Mouse (Mus musculus) intestine, embryonic 14.5 days (tissue): Measurements from ENCODE around the gene Slc12a1. TPM values are rescaled to one million over a fixed set of nuclear protein-coding genes. Genes with fewer than 3 reads are reported as not detected.
A peak's percentile ranks its signal among the peaks of the same experiment; 100 is the strongest.

Experiments
- ATAC-seq: fragments of 200-750 bp; cut with Nextera tagmentation; replicated peaks from 2 replicates; pipeline ENCODE4 v1.8.0; 2017; ENCODE audit warnings: low read depth, moderate number of reproducible peaks, moderate TSS enrichment, moderate library complexity; ENCODE audit not compliant: low FRiP score, low TSS enrichment
- DNase-seq: peaks from one replicate; pipeline ENCODE4 v3.0.0-alpha.2; 2018; ENCODE audit warnings: low spot score
- H3K27ac ChIP-seq: fragments of 300-500 bp; sonication (generic); 2 replicates; pipeline ENCODE4 v1.5.1; 2014; ENCODE audit warnings: low read depth, mild to moderate bottlenecking, control low read depth
- H3K27me3 ChIP-seq: fragments of 300-500 bp; sonication (generic); replicated peaks from 2 replicates; pipeline ENCODE4 v1.6.1; 2014; ENCODE audit warnings: low read length, control low read depth; ENCODE audit not compliant: control insufficient read depth, insufficient read depth
- H3K36me3 ChIP-seq: fragments of 300-500 bp; sonication (generic); 2 replicates; pipeline ENCODE4 v1.6.1; 2014; ENCODE audit warnings: low read length, control low read depth; ENCODE audit not compliant: control insufficient read depth, insufficient read depth
- H3K4me1 ChIP-seq: fragments of 300-500 bp; sonication (generic); replicated peaks from 2 replicates; pipeline ENCODE4 v1.6.1; 2014; ENCODE audit warnings: low read length, control low read depth, mixed read lengths; ENCODE audit not compliant: control insufficient read depth, insufficient read depth
- H3K4me2 ChIP-seq: fragments of 300-500 bp; sonication (generic); 2 replicates; pipeline ENCODE4 v1.6.1; 2014; ENCODE audit warnings: low read length
- H3K4me3 ChIP-seq: fragments of 300-500 bp; sonication (generic); 2 replicates; pipeline ENCODE4 v1.5.1; 2014; ENCODE audit warnings: low read depth, low read length, control low read depth, mixed read lengths
- H3K9ac ChIP-seq: fragments of 300-500 bp; sonication (generic); 2 replicates; pipeline ENCODE4 v1.6.1; 2014; ENCODE audit warnings: mild to moderate bottlenecking, low read length
- H3K9me3 ChIP-seq: fragments of 300-500 bp; sonication (generic); 2 replicates; pipeline ENCODE4 v1.6.1; 2016; ENCODE audit warnings: low read length, control low read depth; ENCODE audit not compliant: control insufficient read depth
- WGBS: fragments of 180-500 bp; shearing (Covaris S2); extraction: QIAGEN DNeasy Blood & Tissue Kit; methylation state at CpG from one replicate; pipeline ENCODE4 v1.1.7; 2014; 5-methylcytosine and 5-hydroxymethylcytosine counted together
- polyA plus RNA-seq: library from polyadenylated mRNA; unstranded; fragments of >200 nt; fragmentation: Nextera tagmentation; extraction: Ambion mirVana; gene quantifications from 2 replicates; pipeline ENCODE4 v1.2.1, GENCODE M21; 2014

Slc12a1 gene
- polyA plus RNA-seq, 1 experiment from 2014 or later, result not detected

- peaks cover 11% of the 10 kb centered on the region for H3K36me3 ChIP-seq
- WGBS, result 61% methylated on average over 3 of the region's 3 CpGs
- no peak overlapping the region for H3K4me2 ChIP-seq
- H3K9me3 ChIP-seq, result no peaks in the 10 kb centered on the region
- H3K4me3 ChIP-seq, result no peak overlapping the region
- no peak for ATAC-seq
- peaks cover 9% of the 10 kb centered on the region; the same call in 1 of the 2 replicates for H3K4me1 ChIP-seq
- no peaks in the 10 kb centered on the region for H3K27me3 ChIP-seq
- no peak for DNase-seq
- H3K27ac ChIP-seq, result no peak overlapping the region
- H3K9ac ChIP-seq, result no peak overlapping the region
Measured at GRCm38 (mm10) chr2:125245545-125246285, 93.4 kb downstream of the Slc12a1 start.

- Histone ChIP-seq H3K9ac (peak overlapping the region; percentile 84), H3K36me3 (peaks cover 21% of the 10 kb centered on the region), H3K4me2 (peak overlapping the region; percentile 52), H3K9me3 (no peaks in the 10 kb centered on the region), H3K27ac (peak overlapping the region; percentile 95), H3K4me1 (peaks cover 9% of the 10 kb centered on the region; the same call in 1 of the 2 replicates), H3K4me3 (peak overlapping the region; percentile 77), H3K27me3 (no peaks in the 10 kb centered on the region)
- peak; percentile 0; the same call in 1 of the 2 replicates for ATAC-seq
- peak; percentile 62 for DNase-seq
- WGBS, result 11% methylated on average over 9 of the region's 9 CpGs
Measured at GRCm38 (mm10) chr2:125246669-125247068, 94.4 kb downstream of the Slc12a1 start.

- Histone ChIP-seq H3K9me3 (no peaks in the 10 kb centered on the region), H3K4me3 (peak within 1 kb of the TSS; percentile 77), H3K4me2 (peak within 1 kb of the TSS; percentile 52), H3K27me3 (no peaks in the 10 kb centered on the region), H3K36me3 (peaks cover 26% of the 10 kb centered on the region), H3K27ac (peak within 1 kb of the TSS; percentile 95), H3K9ac (peak within 1 kb of the TSS; percentile 84), H3K4me1 (peaks cover 9% of the 10 kb centered on the region; the same call in 1 of the 2 replicates)
- WGBS, result under 1% methylated on average over 95 of the region's 96 CpGs
- ATAC-seq (peak; percentile 99), DNase-seq (peak; percentile 94)
Measured at GRCm38 (mm10) chr2:125247108-125247961, 95.0 kb downstream of the Slc12a1 start, which contains the start of gene Dut. TSS of gene Dut (plus strand) at chr2:125247190.

- H3K4me1 ChIP-seq, result peaks cover 9% of the 10 kb centered on the region; the same call in 1 of the 2 replicates
- H3K9ac ChIP-seq, result peak overlapping the region; percentile 84
- no peak for ATAC-seq
- under 1% methylated on average over 9 of the region's 9 CpGs for WGBS
- peak overlapping the region; percentile 77 for H3K4me3 ChIP-seq
- no peaks in the 10 kb centered on the region for H3K9me3 ChIP-seq
- H3K27ac ChIP-seq, result peak overlapping the region; percentile 95
- peaks cover 31% of the 10 kb centered on the region for H3K36me3 ChIP-seq
- peak overlapping the region; percentile 52 for H3K4me2 ChIP-seq
- no peaks in the 10 kb centered on the region for H3K27me3 ChIP-seq
- no peak for DNase-seq
Measured at GRCm38 (mm10) chr2:125247962-125248235, 95.6 kb downstream of the Slc12a1 start.

- ATAC-seq (no peak), DNase-seq (no peak)
- Histone ChIP-seq H3K27me3 (no peaks in the 10 kb centered on the region), H3K4me1 (peaks cover 9% of the 10 kb centered on the region; the same call in 1 of the 2 replicates), H3K9me3 (no peaks in the 10 kb centered on the region), H3K36me3 (peaks cover 34% of the 10 kb centered on the region), H3K9ac (peak overlapping the region; percentile 84), H3K27ac (peak overlapping the region; percentile 95; the same call in 1 of the 2 replicates), H3K4me2 (peak overlapping the region; percentile 52), H3K4me3 (peak overlapping the region; percentile 77)
- 0% methylated on average over 8 of the region's 8 CpGs for WGBS
Measured at GRCm38 (mm10) chr2:125248256-125248655, 96.0 kb downstream of the Slc12a1 start.

- no peak overlapping the region for H3K4me3 ChIP-seq
- no peak for DNase-seq
- no peaks in the 10 kb centered on the region for H3K27me3 ChIP-seq
Measured at GRCm38 (mm10) chr2:125249339-125249738, 97.0 kb downstream of the Slc12a1 start.

GRCm38 (mm10) chr2:125249874-125250273 is 97.6 kb downstream of the Slc12a1 start:
- H3K9me3 ChIP-seq, result peaks cover 7% of the 10 kb centered on the region; the same call in 1 of the 2 replicates
- no peak overlapping the region for H3K4me2 ChIP-seq
- no peak for ATAC-seq
- DNase-seq, result no peak
- H3K4me1 ChIP-seq, result peaks cover 8% of the 10 kb centered on the region; the same call in 1 of the 2 replicates
- no peak overlapping the region for H3K27ac ChIP-seq
- no peak overlapping the region for H3K4me3 ChIP-seq
- peaks cover 49% of the 10 kb centered on the region for H3K36me3 ChIP-seq
- WGBS, result 91% methylated on average over 4 of the region's 4 CpGs
- no peak overlapping the region for H3K9ac ChIP-seq
- H3K27me3 ChIP-seq, result no peaks in the 10 kb centered on the region

More at GRCm38 (mm10) chr2:125249339-125249738, 97.0 kb downstream of the Slc12a1 start:
- H3K4me1 ChIP-seq, result peaks cover 9% of the 10 kb centered on the region; the same call in 1 of the 2 replicates
- peak overlapping the region; percentile 52 for H3K4me2 ChIP-seq
- ATAC-seq, result no peak
- H3K27ac ChIP-seq, result no peak overlapping the region
- WGBS, result 80% methylated on average over 4 of the region's 4 CpGs
- H3K36me3 ChIP-seq, result peaks cover 45% of the 10 kb centered on the region
- H3K9me3 ChIP-seq, result peaks cover 3% of the 10 kb centered on the region; the same call in 1 of the 2 replicates
- H3K9ac ChIP-seq, result no peak overlapping the region

- Histone ChIP-seq H3K27ac (no peak overlapping the region), H3K27me3 (no peaks in the 10 kb centered on the region), H3K36me3 (peaks cover 64% of the 10 kb centered on the region), H3K4me3 (no peak overlapping the region), H3K9ac (no peak overlapping the region), H3K4me2 (no peak overlapping the region), H3K9me3 (peaks cover 7% of the 10 kb centered on the region; the same call in 1 of the 2 replicates), H3K4me1 (no peaks in the 10 kb centered on the region)
- DNase-seq, result no peak
- WGBS, result 82% methylated on average over 4 of the region's 4 CpGs
- no peak for ATAC-seq
Measured at GRCm38 (mm10) chr2:125251781-125252180, 99.5 kb downstream of the Slc12a1 start.
